Mouse (Mus musculus) c-Kit-positive CD71-positive TER-119-negative erythroid progenitor cells, embryonic 14.5 days (primary cell): Measurements from ENCODE around the gene Smyd2.

Experiments
- DNase-seq: peaks from one replicate; pipeline ENCODE4 v3.0.0-alpha.2; 2013; ENCODE audit warnings: low read depth

Smyd2 gene

DNA sequence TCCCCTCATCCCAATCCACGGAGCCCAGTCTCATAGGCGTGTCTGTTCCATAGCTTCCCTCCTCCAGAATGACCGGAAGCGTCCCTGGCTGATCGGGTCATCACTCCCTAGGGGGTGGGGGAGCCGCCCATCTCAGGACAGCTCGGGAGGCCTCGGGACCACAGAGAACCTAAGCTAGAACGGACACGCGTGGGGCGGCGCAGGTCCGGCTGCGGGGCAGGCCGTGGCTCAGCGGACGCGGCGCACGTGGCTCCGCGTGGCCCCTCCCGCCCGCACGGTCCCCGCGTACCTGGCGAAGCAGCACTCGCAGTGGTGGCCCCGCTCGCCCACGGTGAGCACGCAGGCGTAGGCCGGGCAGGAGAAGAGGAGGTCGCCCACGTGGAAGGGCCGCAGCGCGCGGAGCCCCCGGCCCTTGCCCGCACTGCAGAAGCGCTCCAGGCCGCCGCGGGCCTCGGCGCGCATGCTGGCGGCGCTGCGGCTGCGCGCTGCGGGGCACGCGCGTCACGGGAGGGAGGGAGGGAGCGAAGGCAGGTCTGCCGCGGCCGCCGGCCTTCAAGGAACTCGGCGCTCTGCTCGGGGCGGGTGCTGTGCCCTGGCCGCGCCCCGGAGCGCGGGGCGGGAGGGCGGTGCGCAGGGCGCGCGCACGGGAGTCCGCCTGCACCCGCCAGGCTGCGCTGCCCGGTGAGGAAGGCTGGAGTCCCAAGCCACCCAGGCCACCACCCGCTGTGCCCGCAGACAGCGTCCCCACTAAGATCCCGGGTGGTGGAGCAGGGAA is at the start of gene Smyd2:
TSS of gene Smyd2 (minus strand) at position 546 of the 775 bp plus-strand sequence.
- peak; percentile 55 for DNase-seq

GRCm38 (mm10) chr1:189970381-189970780 is 48.2 kb upstream of the Smyd2 start:
- no peak for DNase-seq

DNA sequence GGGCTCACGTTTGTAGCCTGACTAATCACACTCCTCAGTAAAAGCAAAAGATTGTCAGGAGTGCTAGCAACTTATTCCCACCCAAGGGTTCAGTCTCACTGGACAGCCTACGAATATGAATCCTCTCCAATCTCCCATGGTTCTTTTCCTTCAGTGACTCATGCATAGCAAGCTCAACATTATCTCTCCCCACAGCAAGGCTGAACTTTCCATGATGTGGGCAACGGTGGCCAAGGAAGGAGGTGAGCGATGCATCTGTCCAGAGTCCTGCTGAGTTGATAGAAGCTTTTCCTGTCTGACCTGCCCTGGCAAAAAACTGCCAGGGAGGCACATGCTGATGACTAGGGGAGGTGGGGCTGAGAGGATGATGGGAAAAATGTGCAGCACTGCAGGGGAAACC is 45.9 kb upstream of the Smyd2 start:
- DNase-seq, result no peak

- no peak for DNase-seq
Measured at GRCm38 (mm10) chr1:189960481-189960880, 38.3 kb upstream of the Smyd2 start.

GRCm38 (mm10) chr1:189959802-189960201 is 37.6 kb upstream of the Smyd2 start:
- no peak for DNase-seq

DNA sequence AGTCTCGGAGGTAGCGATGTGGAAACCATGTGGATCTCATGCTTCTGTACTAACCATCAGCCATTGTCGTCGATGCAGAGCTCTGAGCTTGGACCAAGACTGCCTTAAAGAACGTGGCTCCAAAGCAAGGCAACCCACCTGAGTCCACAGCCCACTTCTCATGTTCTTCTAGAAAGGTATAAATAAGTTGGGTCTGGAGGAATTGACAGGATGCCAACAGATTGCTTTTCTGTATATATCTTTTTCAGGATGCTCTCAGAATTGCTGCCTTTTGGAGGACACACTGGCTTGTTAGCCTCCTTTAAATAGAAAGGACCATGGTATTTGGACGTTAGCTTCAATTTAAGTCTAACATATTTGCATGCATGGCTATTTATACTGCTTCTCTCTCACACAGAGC is 29.7 kb upstream of the Smyd2 start:
- no peak for DNase-seq

GRCm38 (mm10) chr1:189947411-189947810 is 25.2 kb upstream of the Smyd2 start:
- DNase-seq, result no peak

- DNase-seq, result no peak
Measured at GRCm38 (mm10) chr1:189946126-189946525, 24.0 kb upstream of the Smyd2 start.

DNA sequence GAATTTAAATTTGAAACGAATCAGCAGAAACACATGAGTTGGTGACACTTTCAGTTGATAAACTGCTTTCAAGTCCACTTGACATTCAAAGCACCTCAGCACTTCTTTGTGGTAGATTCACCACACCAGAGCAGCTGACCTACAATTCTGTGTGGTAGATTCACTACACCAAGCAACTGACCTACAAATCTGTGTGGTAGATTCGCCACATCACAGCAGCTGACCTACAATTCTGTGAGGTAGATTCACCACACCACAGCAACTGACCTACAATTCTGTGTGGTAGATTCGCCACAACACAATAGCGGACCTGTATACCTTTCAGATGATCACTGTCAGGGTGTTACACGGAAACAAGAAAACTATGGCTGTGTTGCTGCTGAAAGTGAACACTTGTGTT is 19.6 kb upstream of the Smyd2 start:
- no peak for DNase-seq

GRCm38 (mm10) chr1:189936436-189937105 is 14.4 kb upstream of the Smyd2 start:
- no peak for DNase-seq

DNA sequence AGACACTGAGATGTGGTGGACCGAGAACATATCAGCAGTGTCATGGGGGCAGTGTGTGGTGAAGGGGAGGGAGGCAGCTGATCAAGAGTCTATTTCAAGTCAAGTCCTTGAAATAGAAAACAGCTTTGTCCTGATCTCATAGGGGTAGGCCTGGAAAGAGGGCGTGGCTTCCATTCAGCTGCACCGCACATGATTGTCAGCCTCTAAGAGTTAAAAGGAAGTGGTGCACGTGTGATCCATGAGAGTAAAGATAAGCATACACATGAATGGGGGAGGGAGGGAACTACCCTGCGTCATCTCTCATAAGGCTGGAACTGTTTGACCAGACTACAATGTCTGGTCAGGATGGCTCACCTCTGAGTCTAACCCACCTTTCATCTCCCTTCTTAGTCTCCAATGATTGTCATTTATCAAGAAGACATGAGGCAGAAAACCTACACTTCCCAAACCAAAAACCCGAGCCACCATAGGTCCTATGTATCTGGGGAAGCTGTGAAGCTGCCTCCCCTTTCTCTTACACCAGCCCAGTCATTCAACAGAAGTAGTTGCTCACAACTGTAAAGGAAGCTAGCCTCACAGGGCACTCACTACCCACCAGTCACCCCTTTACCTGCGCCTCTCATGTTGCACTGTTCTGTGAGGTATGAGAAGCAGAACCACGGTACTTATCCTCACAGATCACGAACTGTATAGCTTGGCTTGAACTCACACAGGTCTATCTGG is 11.5 kb upstream of the Smyd2 start:
- no peak for DNase-seq

DNA sequence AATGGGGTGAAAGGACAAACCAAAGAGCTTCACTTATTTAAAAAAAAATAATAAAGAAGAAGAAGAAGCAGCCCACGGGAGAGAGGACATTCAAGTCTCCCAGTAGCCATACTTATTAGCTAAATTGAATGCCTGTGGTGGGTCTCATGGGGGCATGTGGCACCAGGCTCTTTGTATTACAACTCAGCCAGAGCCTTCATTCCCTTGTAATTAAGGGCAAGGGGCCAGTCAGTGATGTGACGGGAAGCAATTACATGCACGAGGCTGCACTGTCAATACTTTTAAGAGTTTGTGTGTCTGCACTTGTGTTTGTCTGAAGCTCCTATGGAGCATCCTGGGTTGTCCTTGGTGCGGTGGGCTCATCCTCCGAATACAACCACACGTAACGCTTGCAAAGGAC is 10.8 kb upstream of the Smyd2 start:
- DNase-seq, result no peak

- DNase-seq, result no peak
Measured at GRCm38 (mm10) chr1:189932190-189932589, 10.0 kb upstream of the Smyd2 start.

GRCm38 (mm10) chr1:189929896-189930295 is 7.7 kb upstream of the Smyd2 start:
- no peak for DNase-seq

DNA sequence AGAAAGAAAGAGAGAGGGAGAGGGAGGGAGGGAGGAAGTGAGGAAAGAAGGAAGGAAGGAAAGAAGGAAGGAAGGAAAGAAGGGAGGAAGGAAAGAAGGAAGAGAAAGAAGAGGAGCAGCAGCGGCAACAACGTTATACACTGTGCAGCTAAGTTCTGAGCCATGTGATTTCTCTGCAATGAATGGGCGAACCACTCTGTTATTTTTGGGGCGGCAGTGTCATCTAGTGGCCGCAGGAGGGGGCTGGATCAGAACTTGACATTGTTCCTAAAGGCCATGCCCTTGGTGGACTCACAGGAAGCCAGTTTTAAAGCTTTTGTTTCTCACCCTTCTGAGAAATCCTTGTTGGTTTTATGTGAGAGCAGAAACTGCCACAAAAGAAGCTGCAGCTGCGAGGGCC is 5.5 kb upstream of the Smyd2 start:
- DNase-seq, result peak; percentile 40

GRCm38 (mm10) chr1:189926279-189926678 is 4.1 kb upstream of the Smyd2 start:
- no peak for DNase-seq

GRCm38 (mm10) chr1:189923871-189924568 is 1.9 kb upstream of the Smyd2 start:
- DNase-seq, result no peak

DNA sequence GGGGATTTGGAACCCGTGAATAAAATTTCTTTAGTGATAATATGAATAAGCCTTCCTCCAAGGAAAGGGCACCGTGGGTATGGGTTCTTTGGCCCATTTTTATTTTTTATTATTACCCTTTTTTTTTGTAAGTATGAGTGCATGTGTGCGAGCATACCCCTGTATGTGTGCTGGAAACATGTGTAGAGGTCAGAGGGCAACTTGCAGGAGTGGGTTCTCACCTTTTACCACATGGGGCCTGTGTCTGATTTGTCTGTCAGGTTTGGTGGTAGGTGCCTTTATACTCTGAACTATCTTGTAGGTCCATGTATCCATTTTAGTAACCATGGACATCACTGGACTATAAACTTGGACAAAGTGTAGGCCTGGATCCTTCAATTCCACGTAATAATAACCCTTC is 994 bp upstream of the Smyd2 start:
- no peak for DNase-seq

DNA sequence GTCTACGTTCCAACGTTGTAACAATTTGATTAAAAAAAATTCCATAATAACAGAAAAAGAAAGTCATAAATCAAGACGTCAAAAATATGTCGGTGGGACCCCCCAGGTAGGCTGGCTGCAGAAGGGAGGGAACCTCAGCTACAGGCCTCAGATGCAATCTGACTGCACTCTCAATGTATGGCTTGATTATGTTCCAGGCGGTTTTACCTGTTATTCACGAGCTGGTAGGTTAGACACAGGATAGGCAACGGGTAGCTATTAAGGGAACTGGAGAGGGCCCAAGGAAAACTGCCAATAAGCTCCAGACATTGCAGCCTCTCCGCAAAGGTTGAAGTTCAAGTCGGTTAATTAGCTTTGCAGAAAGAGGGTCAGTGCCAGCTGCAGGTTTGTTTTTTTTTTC is 558 bp upstream of the Smyd2 start:
- no peak for DNase-seq

DNA sequence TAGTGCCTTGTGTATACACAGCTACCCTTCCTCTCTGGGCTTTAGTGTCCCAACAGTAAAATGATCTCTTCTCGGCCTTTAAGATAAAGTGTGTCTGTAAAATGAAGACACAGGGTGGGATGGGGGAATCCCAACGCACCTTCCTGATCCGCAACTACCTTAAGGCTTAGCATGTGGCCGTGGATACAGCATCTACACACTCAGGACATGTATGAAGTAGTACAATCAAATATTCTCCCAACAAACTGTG is 670 bp downstream of the Smyd2 start:
- no peak for DNase-seq

DNA sequence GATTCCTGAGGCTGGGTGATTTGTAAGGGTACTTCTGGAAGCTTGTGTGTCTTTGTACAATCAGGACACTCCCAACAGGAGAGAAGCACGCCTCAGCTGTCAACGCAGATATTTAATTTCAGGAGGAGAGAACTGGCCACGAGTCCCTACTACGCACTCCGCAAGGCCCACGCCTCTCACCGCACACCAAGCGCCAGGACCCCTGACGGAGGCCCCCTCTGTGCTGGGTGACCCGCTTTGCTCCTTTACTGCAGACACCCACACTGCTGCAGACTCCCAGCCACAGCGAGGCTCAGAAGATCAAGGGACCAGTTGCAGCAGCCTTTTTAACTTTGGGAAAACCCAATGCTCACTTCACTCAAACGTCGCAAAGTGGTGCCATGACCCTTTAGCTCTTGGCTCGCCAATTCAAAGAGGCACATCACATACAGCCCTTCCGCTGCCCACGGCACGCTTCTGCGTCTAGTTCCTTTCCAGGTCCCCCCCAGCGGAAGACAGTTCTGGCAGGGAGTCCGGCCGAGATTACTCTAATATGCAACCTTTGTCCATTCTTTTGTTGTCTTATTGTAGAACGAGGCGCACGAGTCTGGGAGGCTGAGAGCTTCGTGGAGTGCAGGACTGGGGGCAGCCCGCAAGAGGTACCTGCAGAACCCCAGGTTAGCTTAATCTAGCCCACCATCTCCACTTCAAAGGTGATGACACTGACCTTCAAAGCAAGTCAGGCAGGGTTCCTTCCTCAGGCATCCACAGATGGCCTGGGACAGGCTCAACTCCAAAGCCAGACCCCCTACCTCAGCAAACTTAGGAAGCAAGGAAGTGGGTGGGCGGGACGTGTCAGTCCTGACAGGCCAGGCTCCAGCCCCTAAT is 1.2 kb downstream of the Smyd2 start:
- DNase-seq, result no peak

DNA sequence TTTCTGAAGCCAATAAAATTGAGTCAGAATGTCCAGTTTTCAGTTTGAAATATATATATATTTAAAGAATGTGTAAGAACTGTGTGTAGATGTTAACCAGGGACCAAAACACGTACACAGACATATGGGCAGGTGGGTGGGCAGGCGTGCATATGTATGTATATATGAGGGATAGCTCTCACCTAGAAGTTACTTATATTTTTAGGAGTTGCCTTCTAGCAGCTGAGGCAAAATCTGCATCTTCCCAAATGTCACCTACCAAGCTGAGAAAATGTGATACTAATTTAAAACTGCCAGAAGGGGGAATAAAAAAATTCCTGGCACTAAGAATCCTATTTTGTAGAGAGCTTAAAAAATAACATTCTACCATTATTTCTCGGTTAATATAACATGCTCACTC is 2.4 kb downstream of the Smyd2 start:
- DNase-seq, result no peak
